Mouse (Mus musculus): ENCODE results near the gene St6gal2. TPM values are rescaled to one million over a fixed set of nuclear protein-coding genes. Genes with fewer than 3 reads are reported as not detected.

The St6gal2 gene
- total RNA-seq (2017) = not detected in 2 replicates

DNA sequence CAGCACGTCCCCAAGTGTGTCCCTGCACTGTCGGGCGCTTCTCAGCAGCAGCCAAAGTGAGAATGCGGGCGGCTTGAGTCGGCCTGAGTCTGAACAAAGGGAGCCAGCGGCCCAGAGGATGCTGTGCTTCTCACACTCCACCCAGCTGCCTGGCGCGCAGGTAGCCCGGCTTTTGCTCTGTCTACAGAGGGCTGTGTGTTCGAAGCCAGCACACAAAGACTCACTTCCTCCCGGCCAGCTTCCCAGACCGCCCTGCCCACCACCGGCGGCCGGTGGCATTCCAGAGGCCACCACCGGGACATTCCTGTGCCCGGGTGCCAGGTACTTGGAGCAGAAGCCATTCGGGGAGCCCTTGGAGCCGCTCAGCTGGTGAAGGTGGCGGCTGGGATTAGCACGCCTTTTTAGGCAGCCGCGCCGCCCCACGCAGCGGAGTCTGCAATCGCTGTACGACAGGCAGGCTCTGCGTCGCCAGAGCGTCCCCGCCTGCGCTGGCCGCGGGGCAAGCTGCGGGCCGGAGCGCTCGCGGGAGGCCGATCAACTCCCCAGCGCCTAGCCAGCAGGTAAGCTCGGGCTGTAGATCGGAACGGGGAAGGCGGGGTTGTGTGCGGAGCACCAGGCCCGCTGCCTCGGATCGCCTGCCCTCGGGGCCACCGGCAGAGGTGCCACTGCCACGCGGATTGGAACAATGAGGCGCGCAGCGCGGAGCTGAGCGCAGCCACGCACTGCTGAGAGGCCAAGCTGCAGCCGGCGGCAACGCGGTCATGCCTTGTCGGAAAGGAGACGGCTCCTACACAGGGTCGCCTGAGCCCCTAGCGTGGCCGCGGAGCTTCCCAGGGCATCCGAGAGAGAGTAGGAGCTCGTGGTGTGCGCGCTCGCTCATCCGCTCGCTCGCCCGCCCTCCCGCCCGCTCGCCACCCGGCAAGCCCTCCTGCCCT lies at the start of gene St6gal2:
TSS of gene St6gal2 (plus strand) at position 133 of the 935 bp plus-strand sequence.
- no peak for ATAC-seq (replicated peaks; ENCODE audit: low read depth, poor library complexity, severe bottlenecking)

DNA sequence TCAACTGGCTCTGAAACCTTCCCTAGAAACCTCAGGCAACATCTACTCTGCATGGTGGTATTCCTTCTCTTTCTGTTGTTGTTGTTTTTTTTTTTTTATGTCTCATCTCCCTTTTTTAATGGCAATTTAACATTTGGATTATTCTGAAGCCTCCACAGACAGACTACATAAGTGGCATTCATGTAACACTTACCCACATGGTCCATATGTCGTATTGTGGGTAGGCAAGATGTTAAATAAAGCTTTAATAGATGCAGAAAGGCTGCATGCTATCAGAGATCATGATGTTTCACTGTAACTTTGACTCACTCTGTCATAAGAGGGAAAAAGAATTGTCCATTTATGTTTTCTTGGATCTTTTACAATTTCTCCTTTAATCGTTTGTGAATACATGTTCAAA lies 39.1 kb upstream of the St6gal2 start:
- ATAC-seq (replicated peaks; ENCODE audit: low read depth, poor library complexity, severe bottlenecking) = no peak

GRCm38 (mm10) chr17:55416519-55416918 lies 28.7 kb upstream of the St6gal2 start:
- no peak for ATAC-seq (replicated peaks; ENCODE audit: low read depth, poor library complexity, severe bottlenecking)

GRCm38 (mm10) chr17:55446185-55446527 lies 974 bp downstream of the St6gal2 start:
- ATAC-seq (replicated peaks; ENCODE audit: low read depth, poor library complexity, severe bottlenecking) = no peak

DNA sequence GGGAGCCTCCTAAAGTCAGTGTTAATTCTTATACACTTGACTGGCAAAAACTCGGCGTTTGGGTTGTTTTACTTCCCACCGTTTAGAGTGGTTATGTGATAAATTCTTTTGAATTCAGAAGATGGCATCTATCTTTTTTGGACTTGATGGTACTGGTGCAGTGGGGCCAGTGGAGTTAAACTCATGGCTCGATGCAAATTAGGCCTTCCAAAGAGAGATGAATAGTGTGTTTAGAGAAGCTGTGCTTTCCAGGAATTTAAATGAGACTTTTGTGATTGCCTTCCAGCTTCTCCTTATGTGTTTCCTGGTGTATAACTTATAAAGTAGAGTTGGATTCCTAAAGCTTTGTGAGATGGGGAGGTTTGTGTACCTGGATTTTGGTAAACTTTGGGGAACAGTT lies 1.5 kb downstream of the St6gal2 start:
- no peak for ATAC-seq (replicated peaks; ENCODE audit: low read depth, poor library complexity, severe bottlenecking)

DNA sequence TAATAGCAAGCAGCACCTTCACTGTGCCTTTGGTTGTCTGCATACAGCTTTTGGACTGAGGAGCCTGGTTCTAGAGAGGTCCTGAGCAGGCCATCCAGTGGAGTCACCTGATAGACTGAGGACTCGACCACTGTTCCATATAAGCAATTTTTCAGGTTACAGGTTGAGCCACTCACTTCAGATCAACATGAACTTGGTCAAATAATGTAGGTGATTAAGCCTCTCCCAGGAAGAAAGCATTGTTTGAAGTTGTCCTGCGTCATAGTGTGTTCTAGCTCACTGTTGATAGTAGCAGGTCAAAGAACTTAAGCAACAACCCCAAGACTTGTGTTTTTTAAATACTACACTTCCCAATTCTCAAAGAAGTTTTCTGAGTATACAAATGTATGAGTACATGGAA lies 5.8 kb downstream of the St6gal2 start:
- no peak for ATAC-seq (replicated peaks; ENCODE audit: low read depth, poor library complexity, severe bottlenecking)

DNA sequence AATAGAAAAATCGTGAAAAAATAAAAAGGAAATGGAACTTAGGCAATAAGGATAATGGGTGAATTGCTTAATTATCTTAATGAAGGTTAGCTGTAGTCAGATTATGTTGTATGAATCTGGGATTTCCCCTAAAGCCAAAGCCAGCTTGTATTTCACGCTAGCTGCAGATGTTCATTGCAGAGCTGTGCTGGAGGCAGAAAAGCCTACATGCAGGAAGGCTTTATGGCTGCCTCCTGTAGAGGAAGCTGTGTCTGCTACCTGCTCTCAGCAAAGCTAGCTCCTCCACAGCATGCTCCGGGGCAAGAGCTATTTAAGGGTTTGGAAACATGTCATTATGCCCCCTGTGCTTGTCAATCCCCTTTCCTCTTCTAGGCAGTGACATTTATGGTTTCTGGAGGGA lies 9.3 kb downstream of the St6gal2 start:
- no peak for ATAC-seq (replicated peaks; ENCODE audit: low read depth, poor library complexity, severe bottlenecking)

GRCm38 (mm10) chr17:55460187-55460586 lies 15.0 kb downstream of the St6gal2 start:
- ATAC-seq (replicated peaks; ENCODE audit: low read depth, poor library complexity, severe bottlenecking) = no peak

DNA sequence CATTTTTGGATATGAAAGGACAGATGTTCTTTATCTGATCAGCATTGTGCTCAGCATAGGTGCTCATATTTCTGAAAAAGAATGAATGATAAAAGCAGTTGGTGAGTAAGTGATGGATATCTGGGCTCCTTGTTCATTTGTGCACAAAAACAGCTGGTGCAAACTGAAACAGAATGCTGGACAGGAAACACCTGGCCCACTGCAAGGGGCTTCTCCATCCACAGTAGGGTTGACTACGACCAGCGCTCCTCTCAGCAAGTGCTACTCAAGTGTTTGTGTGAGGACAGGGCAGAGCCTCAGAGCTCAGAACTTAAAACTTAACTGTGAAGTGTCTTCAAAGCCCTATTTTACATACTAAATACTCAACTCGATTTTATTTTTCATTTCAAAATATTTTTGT lies 22.4 kb downstream of the St6gal2 start:
- ATAC-seq (replicated peaks; ENCODE audit: low read depth, poor library complexity, severe bottlenecking) = no peak

DNA sequence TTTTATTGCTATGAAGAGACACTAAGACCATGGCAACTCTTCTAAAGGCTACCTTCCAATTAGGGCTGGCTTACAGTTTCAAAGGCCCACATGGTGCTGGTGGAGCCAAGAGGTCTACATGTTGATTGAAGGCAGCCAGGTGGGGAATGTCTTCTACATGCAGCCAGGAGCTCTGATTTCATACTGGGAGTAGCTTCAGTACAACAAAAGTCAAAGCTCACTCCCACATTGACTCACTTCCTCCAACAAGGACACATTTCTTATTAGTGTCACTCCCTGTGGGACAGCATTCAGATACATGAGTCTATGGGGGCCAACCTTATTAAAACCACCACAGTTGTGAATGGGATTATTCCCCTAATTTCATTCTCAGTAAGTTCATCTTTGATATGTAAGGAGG lies 23.8 kb downstream of the St6gal2 start:
- ATAC-seq (replicated peaks; ENCODE audit: low read depth, poor library complexity, severe bottlenecking) = no peak

DNA sequence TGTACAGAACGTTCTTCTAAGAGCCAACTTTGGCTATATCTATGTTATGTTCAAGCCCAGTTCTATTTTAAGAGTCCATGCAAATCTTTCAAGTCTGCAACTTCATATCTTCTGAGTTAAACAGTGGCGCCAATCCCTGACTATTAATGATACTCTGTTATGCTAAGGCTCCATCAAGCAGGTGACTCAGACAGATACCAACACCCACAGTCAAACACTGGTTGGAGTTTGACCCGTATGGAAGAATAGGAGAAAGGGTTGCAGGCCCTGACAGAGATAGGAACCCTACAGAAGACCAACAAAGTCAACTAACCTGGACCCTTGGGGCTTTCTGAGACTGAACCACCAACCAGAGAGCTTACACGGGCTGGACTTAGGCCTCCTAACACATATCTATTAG lies 30.8 kb downstream of the St6gal2 start:
- no peak for ATAC-seq (replicated peaks; ENCODE audit: low read depth, poor library complexity, severe bottlenecking)

DNA sequence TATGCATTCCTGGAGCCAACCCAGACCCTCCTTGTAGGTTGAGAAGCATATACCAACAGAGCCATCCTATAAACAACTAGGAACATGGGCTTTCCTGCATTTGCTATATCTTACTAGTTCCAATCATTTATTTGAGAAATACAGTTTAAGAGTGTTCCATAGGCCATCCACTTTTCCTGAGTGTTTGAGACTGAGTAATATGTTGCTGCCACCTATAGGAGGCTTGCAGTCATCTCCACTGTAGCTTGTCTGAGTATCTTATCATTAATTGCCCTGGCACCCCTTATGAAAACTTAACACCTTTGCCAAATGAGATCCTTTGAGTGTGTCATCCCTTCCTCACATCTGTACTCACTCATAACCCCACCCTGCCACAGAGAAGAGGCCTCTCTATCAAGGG lies 32.2 kb downstream of the St6gal2 start:
- ATAC-seq (replicated peaks; ENCODE audit: low read depth, poor library complexity, severe bottlenecking) = no peak

DNA sequence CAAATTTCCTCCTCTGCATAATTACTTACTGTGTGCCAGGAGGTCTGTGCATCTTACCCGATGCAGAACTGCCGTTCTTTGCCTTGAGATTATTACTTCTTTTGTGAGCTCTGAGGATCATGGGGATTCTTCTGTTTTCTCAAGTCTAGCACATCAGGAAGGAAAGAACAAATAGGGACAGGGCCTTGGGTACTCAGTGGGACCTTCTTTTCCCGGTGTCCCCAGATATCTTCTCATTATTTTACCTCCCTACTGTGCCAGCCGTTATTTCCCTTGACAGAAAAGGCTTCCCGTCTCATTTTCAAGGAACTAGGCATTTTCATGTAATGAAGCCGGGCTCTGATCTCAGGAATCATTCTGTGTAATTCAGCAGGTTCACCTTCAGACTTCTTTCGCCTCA lies 34.2 kb downstream of the St6gal2 start:
- no peak for ATAC-seq (replicated peaks; ENCODE audit: low read depth, poor library complexity, severe bottlenecking)

DNA sequence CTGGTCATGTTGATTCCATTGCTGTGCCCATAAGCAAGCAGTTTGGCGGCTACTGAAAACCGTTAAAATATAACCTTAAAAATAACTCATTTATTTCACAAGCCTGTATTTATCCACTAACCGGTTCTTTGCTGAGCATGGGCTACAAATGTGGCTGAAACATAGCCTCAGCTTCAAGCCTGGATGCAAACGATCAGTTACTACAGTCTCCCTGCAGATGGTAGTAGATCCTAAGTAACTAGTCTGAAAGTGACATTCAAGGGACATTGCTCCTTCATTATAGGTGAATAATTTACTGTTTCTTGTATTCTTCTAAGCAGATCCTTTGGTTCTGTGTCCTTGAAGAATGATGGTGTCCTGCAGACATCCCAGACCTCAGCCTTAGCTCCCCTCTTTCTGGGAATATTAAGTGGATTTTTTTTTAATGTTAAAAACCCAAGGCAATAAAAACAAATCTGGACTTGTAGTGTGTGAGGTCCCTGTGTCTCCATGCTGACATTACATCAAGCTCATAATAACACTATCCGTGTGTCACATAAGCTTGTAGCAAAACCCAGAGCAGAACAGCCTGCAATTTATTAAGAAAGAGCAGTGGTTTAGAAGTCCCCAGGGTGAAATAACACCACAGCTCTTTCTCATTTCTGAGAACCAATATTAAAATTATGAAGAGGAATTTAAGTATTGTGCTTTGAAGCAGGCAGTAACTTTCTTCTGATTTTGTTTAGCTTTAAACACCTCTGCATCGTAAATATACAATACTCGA lies 39.1 kb downstream of the St6gal2 start:
- no peak for ATAC-seq (replicated peaks; ENCODE audit: low read depth, poor library complexity, severe bottlenecking)

GRCm38 (mm10) chr17:55531872-55532271 lies 86.7 kb downstream of the St6gal2 start:
- ATAC-seq (replicated peaks; ENCODE audit: low read depth, poor library complexity, severe bottlenecking) = no peak

- no peak for ATAC-seq (replicated peaks; ENCODE audit: low read depth, poor library complexity, severe bottlenecking)
Observed at GRCm38 (mm10) chr17:55548476-55548875, 103.3 kb downstream of the St6gal2 start.

DNA sequence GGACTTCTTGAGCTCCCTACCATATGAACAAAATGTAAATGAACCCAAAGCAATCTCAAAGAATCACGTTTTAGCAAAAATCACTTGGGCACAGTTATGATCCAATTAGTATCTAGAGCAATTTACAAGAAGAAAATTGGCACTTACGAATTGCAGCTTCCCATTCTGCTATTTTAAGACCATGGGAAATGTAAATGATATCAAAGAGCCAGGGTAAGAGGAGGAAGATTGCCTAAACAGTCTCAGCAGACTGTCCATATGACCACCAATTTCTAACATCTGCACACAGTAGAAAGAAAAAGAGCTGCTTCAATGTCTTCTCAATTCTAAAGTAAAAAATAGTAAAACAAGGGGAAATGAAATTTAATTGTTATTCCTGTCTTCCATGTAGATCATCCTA lies 116.6 kb downstream of the St6gal2 start:
- ATAC-seq (replicated peaks; ENCODE audit: low read depth, poor library complexity, severe bottlenecking) = no peak

All from common myeloid progenitor, adult 5-6 weeks (primary cell).